Mouse (Mus musculus) forebrain, embryonic 11.5 days (tissue): ENCODE results near the gene Wnt1. TPM values are rescaled to one million over a fixed set of nuclear protein-coding genes. Genes with fewer than 3 reads are reported as not detected.
"Not testable (repeated sequence)": the region's sequence is repeated elsewhere in the genome, so short reads cannot be mapped to it uniquely, and the experiment has no call there.

ENCODE experiments used
- ATAC-seq: fragments of 200-750 bp; cut with Nextera tagmentation; replicated peaks from 2 replicates; pipeline ENCODE4 v1.8.0; 2017; ENCODE audit warnings: moderate TSS enrichment; ENCODE audit not compliant: low FRiP score
- DNase-seq: peaks from one replicate; pipeline ENCODE4 v3.0.0-alpha.2; 2017; ENCODE audit warnings: low spot score
- H3K27ac ChIP-seq: fragments of 300-500 bp; sonication (generic); 2 replicates; pipeline ENCODE4 v1.5.1; 2014; ENCODE audit warnings: low read depth, low read length
- H3K27me3 ChIP-seq: fragments of 300-500 bp; sonication (generic); 2 replicates; pipeline ENCODE4 v1.6.1; 2014; ENCODE audit warnings: mild to moderate bottlenecking, low read length, mixed read lengths; ENCODE audit not compliant: control insufficient read depth, insufficient read depth
- H3K36me3 ChIP-seq: fragments of 300-500 bp; sonication (generic); 2 replicates; pipeline ENCODE4 v1.6.1; 2014; ENCODE audit warnings: mild to moderate bottlenecking, low read length, moderate library complexity, mixed read lengths; ENCODE audit not compliant: control insufficient read depth, insufficient read depth
- H3K4me1 ChIP-seq: fragments of 300-500 bp; sonication (generic); replicated peaks from 2 replicates; pipeline ENCODE4 v1.6.1; 2014; ENCODE audit warnings: low read length, mixed read lengths; ENCODE audit not compliant: control insufficient read depth, insufficient read depth
- H3K4me2 ChIP-seq: fragments of 300-500 bp; sonication (generic); 2 replicates; pipeline ENCODE4 v1.6.1; 2014; ENCODE audit warnings: low read depth, mild to moderate bottlenecking, low read length, moderate library complexity, mixed read lengths; ENCODE audit not compliant: severe bottlenecking
- H3K4me3 ChIP-seq: fragments of 300-500 bp; sonication (generic); 2 replicates; pipeline ENCODE4 v1.5.1; 2014; ENCODE audit warnings: low read depth, low read length
- H3K9ac ChIP-seq: fragments of 300-500 bp; sonication (generic); 2 replicates; pipeline ENCODE4 v1.6.1; 2014; ENCODE audit warnings: low read length
- H3K9me3 ChIP-seq: fragments of 300-500 bp; sonication (generic); 2 replicates; pipeline ENCODE4 v1.6.1; 2016; ENCODE audit warnings: low read length, mixed read lengths; ENCODE audit not compliant: control insufficient read depth
- WGBS: fragments of 180-500 bp; shearing (Covaris S2); extraction: QIAGEN DNeasy Blood & Tissue Kit; methylation state at CpG from one replicate; pipeline ENCODE4 v1.1.7; 2014; 5-methylcytosine and 5-hydroxymethylcytosine counted together
- polyA plus RNA-seq: library from polyadenylated mRNA; unstranded; fragments of >200 nt; fragmentation: Nextera tagmentation; extraction: Ambion mirVana; gene quantifications from 2 replicates; pipeline ENCODE4 v1.2.1, GENCODE M21; 2014

Gene Wnt1
- polyA plus RNA-seq = 0.47 and 0.68 TPM in 2 replicates

GRCm38 (mm10) chr15:98789661-98790535, at the start of gene Wnt1:
Wnt1 (plus strand) TSS chr15:98789857.
- Histone ChIP-seq H3K9me3 (no peaks in the 10 kb centered on the region), H3K9ac (no peak within 1 kb of the TSS), H3K4me3 (no peak within 1 kb of the TSS), H3K36me3 (no peaks in the 10 kb centered on the region), H3K27ac (no peak within 1 kb of the TSS), H3K4me2 (0 out of 2 replicates have a peak within 1 kb of the TSS, but pooled peaks have one; percentile 24), H3K27me3 (peaks cover 85% of the 10 kb centered on the region), H3K4me1 (peaks cover 6% of the 10 kb centered on the region; the same call in 1 of the 2 replicates)
- 1% methylated on average over 50 of the region's 51 CpGs for WGBS
- DNase-seq (peak; percentile 77), ATAC-seq (peak; percentile 33; the same call in 1 of the 2 replicates)

GRCm38 (mm10) chr15:98740219-98740618, 49.4 kb upstream of the Wnt1 start:
- Histone ChIP-seq H3K27ac (no peak overlapping the region), H3K4me3 (no peak overlapping the region), H3K9ac (no peak overlapping the region), H3K4me1 (no peaks in the 10 kb centered on the region), H3K4me2 (no peak overlapping the region), H3K9me3 (no peaks in the 10 kb centered on the region), H3K36me3 (peaks cover 15% of the 10 kb centered on the region), H3K27me3 (no peaks in the 10 kb centered on the region)
- ATAC-seq (no peak), DNase-seq (no peak)
- WGBS = 82% methylated on average over 8 of the region's 8 CpGs

GRCm38 (mm10) chr15:98742766-98743428, 46.8 kb upstream of the Wnt1 start:
- Histone ChIP-seq H3K4me2 (no peak overlapping the region), H3K4me3 (no peak overlapping the region), H3K9ac (no peak overlapping the region), H3K4me1 (no peaks in the 10 kb centered on the region), H3K36me3 (peaks cover 12% of the 10 kb centered on the region), H3K27me3 (no peaks in the 10 kb centered on the region), H3K27ac (no peak overlapping the region), H3K9me3 (no peaks in the 10 kb centered on the region)
- no peak for DNase-seq
- WGBS = 88% methylated on average over 8 of the region's 8 CpGs
- ATAC-seq = no peak

GRCm38 (mm10) chr15:98743863-98744262, 45.8 kb upstream of the Wnt1 start:
- H3K9me3 ChIP-seq, H3K4me1 ChIP-seq, H3K27me3 ChIP-seq, ATAC-seq, H3K27ac ChIP-seq, H3K4me3 ChIP-seq, H3K4me2 ChIP-seq, H3K9ac ChIP-seq, DNase-seq: not testable (repeated sequence)
- peaks cover 12% of the 10 kb centered on the region for H3K36me3 ChIP-seq
- 91% methylated on average over 3 of the region's 3 CpGs for WGBS

- H3K9ac ChIP-seq = no peak overlapping the region
- WGBS = 92% methylated on average over 10 of the region's 10 CpGs
- H3K4me1 ChIP-seq = no peaks in the 10 kb centered on the region
- H3K27me3 ChIP-seq = no peaks in the 10 kb centered on the region
- no peak for DNase-seq
- H3K4me3 ChIP-seq = no peak overlapping the region
- no peaks in the 10 kb centered on the region; the same call in 1 of the 2 replicates for H3K36me3 ChIP-seq
- no peak overlapping the region for H3K4me2 ChIP-seq
- no peak overlapping the region for H3K27ac ChIP-seq
- H3K9me3 ChIP-seq = no peaks in the 10 kb centered on the region
- ATAC-seq = no peak
These were observed 43.2 kb upstream of the Wnt1 start for GRCm38 (mm10) chr15:98746344-98746965.

- Histone ChIP-seq H3K9me3 (no peaks in the 10 kb centered on the region), H3K4me3 (no peak overlapping the region), H3K36me3 (no peaks in the 10 kb centered on the region; the same call in 1 of the 2 replicates), H3K27me3 (no peaks in the 10 kb centered on the region), H3K27ac (no peak overlapping the region), H3K4me1 (no peaks in the 10 kb centered on the region), H3K4me2 (no peak overlapping the region), H3K9ac (no peak overlapping the region)
- no peak for DNase-seq
- WGBS = 91% methylated on average over 6 of the region's 6 CpGs
- ATAC-seq = no peak
These were observed 42.4 kb upstream of the Wnt1 start for GRCm38 (mm10) chr15:98747296-98747695.

GRCm38 (mm10) chr15:98749093-98749492, 40.6 kb upstream of the Wnt1 start:
- H3K4me3 ChIP-seq = no peak overlapping the region
- H3K27ac ChIP-seq = no peak overlapping the region
- H3K4me2 ChIP-seq = no peak overlapping the region
- no peak overlapping the region for H3K9ac ChIP-seq
- no peaks in the 10 kb centered on the region for H3K9me3 ChIP-seq
- 91% methylated on average over 2 of the region's 2 CpGs for WGBS
- H3K36me3 ChIP-seq = no peaks in the 10 kb centered on the region
- ATAC-seq (no peak), DNase-seq (no peak)
- H3K27me3 ChIP-seq = no peaks in the 10 kb centered on the region
- peaks cover 1% of the 10 kb centered on the region; the same call in 1 of the 2 replicates for H3K4me1 ChIP-seq

GRCm38 (mm10) chr15:98753021-98753423, 36.6 kb upstream of the Wnt1 start:
- WGBS = 69% methylated on average over 8 of the region's 8 CpGs
- Histone ChIP-seq H3K4me2 (no peak overlapping the region), H3K27me3 (no peaks in the 10 kb centered on the region), H3K4me1 (peaks cover 1% of the 10 kb centered on the region; the same call in 1 of the 2 replicates), H3K4me3 (no peak overlapping the region), H3K9ac (no peak overlapping the region), H3K27ac (no peak overlapping the region), H3K9me3 (no peaks in the 10 kb centered on the region), H3K36me3 (no peaks in the 10 kb centered on the region)
- ATAC-seq (no peak), DNase-seq (no peak)
